Comparison of ENCODE assay signal across 8 mouse cellular contexts in the genomic region with DNA sequence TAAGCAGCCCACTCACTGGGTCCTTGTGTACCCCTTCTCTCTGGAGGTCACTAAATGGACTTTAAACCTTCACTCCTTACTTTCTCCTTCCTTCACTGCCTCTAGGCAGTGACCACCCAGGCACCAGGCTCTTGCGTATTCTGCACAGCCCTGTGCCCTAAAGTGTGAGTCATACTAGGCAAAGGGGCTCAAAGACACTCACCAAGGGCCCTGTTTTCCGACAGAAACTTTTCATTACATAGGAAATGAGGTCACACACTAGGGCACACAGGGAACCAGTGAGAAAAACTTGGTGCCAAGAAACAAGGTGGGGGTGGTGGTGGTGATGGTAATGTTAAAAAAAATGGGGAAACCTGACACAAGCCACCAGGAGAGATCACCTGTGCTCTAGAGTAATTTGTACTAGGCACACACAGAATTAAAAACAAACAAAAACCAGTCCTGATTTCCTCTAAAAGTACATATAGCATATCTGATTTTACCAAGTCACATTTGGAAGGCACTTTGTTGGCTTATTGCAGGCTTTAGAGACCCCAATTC. TPM values are rescaled to one million over a fixed set of nuclear protein-coding genes. Genes with fewer than 3 reads are reported as not detected.
A peak's percentile ranks its signal among the peaks of the same experiment; 100 is the strongest.
DNase-seq lines count a peak whose midpoint lies in the region; TF ChIP-seq lines count a peak whose summit lies in the region.
"Had no signal": no experiment of that assay in that cellular context is flagged by ENCODE, and none has a peak within 500 bp of the region (broad histone marks: within the 10 kb centered on the region; RNA-seq: fewer than 3 reads in every experiment).

No protein-coding gene starts in this region.

- no peaks in the 10 kb centered on the region for H3K27me3 ChIP-seq in myocyte (ENCODE audit: control insufficient read depth, insufficient read depth, insufficient read length)

- DNase-seq in kidney, adult 11 months: peak; percentile 31
- DNase-seq in kidney, postnatal 10 days: no peak
- peak; percentile 35 for DNase-seq in NIH3T3 (ENCODE audit: low read depth)
- peak; percentile 49 for DNase-seq in induced T-regulatory cell, adult 2 months (ENCODE audit: low read depth)
- no peak for DNase-seq in layer of hippocampus, adult 8-10 months (ENCODE audit: low spot score in 2 of 2)
- DNase-seq in retina, embryonic 14.5 days (ENCODE audit: low spot score): no peak
- DNase-seq: layer of hippocampus, adult 9-11 months had no signal

- H3K79me2 ChIP-seq in myocyte (ENCODE audit: control insufficient read depth, insufficient read depth): peaks cover 5% of the 10 kb centered on the region

- H3ac ChIP-seq in myocyte (ENCODE audit: control insufficient read depth, insufficient read length): no peak overlapping the region

- H3K4me3 ChIP-seq in myocyte: no peak overlapping the region

- no peak for TF ChIP-seq POLR2A in myocyte (IDR thresholded peaks at IDR 0.05; ENCODE audit: insufficient read length, low read depth)

- H3K4me2 ChIP-seq in myocyte (ENCODE audit: low read depth): peak overlapping the region; percentile 87

- no peaks in the 10 kb centered on the region for H3K36me3 ChIP-seq in myocyte (ENCODE audit: control insufficient read depth, insufficient read depth)

TF ChIP-seq in myocyte, 11 proteins besides CTCF, POLR2A, EP300 and RAD21:
- no peak for TF ChIP-seq REST (IDR thresholded peaks at IDR 0.05; ENCODE audit: insufficient read depth, insufficient read length)
- no peak for TF ChIP-seq SRF (IDR thresholded peaks at IDR 0.05; ENCODE audit: control insufficient read depth, insufficient read length, low read depth)
- TF ChIP-seq CEBPB (IDR thresholded peaks at IDR 0.05; ENCODE audit: insufficient read depth, poor library complexity, severe bottlenecking): no peak
- TF ChIP-seq TCF3 (IDR thresholded peaks at IDR 0.05; ENCODE audit: insufficient read length, low read depth): no peak

RNA-seq across cellular contexts. Expression of a gene that starts 35.3 kb away (rescaled TPM):
- 79.3 TPM for polyA plus RNA-seq in myocyte (2012; fragmentation: generic; extraction: Trizol)
- total RNA-seq in layer of hippocampus, adult 8-10 months (2022): 10 to 100 TPM; 13.5 to 15.6 (median 14.9) TPM

Comparison
In these comparisons a context has a peak if more than half of its experiments do, and no peak if none do; other contexts are left out.
1. DNase-seq: peak in kidney, adult 11 months (single experiment), NIH3T3 (single experiment) and induced T-regulatory cell, adult 2 months (single experiment); none in kidney, postnatal 10 days (single experiment), layer of hippocampus, adult 8-10 months (0 of 2) and retina, embryonic 14.5 days (single experiment).